In genomic region chr11:74637971-74638790, GRCm38 (mm10) we compare ENCODE assay signal across 8 mouse cellular contexts. TPM values are rescaled to one million over a fixed set of nuclear protein-coding genes. Genes with fewer than 3 reads are reported as not detected.
DNase-seq lines count a peak whose midpoint lies in the region; ATAC-seq lines count a peak whose summit lies in the region.

No protein-coding gene starts in this region.

- ATAC-seq in hindbrain, embryonic 15.5 days (ENCODE audit: low FRiP score, low read depth), result peak; percentile 89
- ATAC-seq in megakaryocyte progenitor cell, adult 5-6 weeks (replicated peaks; ENCODE audit: poor library complexity), result peak; percentile 89

- H3K4me3 ChIP-seq in hindbrain, embryonic 15.5 days, result peak overlapping the region; percentile 64

- peak overlapping the region; percentile 94 for H3K27ac ChIP-seq in hindbrain, embryonic 15.5 days (replicated peaks)

- DNase-seq in adipocyte (ENCODE audit: low spot score), result peak; percentile 91
- DNase-seq in cerebellum, postnatal 36 days, result peak; percentile 81 to 83
- DNase-seq in gastrocnemius, adult 18-20 months (ENCODE audit: low spot score), result peak; percentile 78
- peak; percentile 66 to 74 for DNase-seq in left cerebral cortex, postnatal 14 days (ENCODE audit: low spot score in 2 of 2)
- DNase-seq in right cerebral cortex, postnatal 36 days (ENCODE audit: low spot score in 2 of 2), result peak; percentile 56 to 72
- peak; percentile 80 for DNase-seq in yolk sac, embryonic 10.5 days (ENCODE audit: low spot score)

- intact Hi-C loops in left cerebral cortex, postnatal 14 days (cut with DNase I), result no loop called here

- H3K36me3 ChIP-seq in hindbrain, embryonic 15.5 days, result no peaks in the 10 kb centered on the region

- H3K4me2 ChIP-seq in hindbrain, embryonic 15.5 days, result peak overlapping the region; percentile 92

- no peaks in the 10 kb centered on the region for H3K27me3 ChIP-seq in hindbrain, embryonic 15.5 days

- peaks cover 22% of the 10 kb centered on the region for H3K4me1 ChIP-seq in hindbrain, embryonic 15.5 days (replicated peaks)

- H3K9me3 ChIP-seq in hindbrain, embryonic 15.5 days, result no peaks in the 10 kb centered on the region

- under 1% methylated on average over 80 of the region's 86 CpGs for WGBS in hindbrain, embryonic 15.5 days

- peak overlapping the region; percentile 74 for H3K9ac ChIP-seq in hindbrain, embryonic 15.5 days

RNA-seq across cellular contexts. Expression of gene Cluh, which starts 11.1 kb away (rescaled TPM):
- 10 to 100 TPM; 90.2 to 100.0 TPM for total RNA-seq in gastrocnemius, adult 18-20 months (2021)
- 20.8 and 21.3 TPM in 2 replicates for polyA plus RNA-seq in hindbrain, embryonic 15.5 days (2015; fragmentation: Nextera tagmentation; extraction: Ambion mirVana)
- 10 to 100 TPM; 61.5 to 62.1 TPM for total RNA-seq in left cerebral cortex, postnatal 14 days (2021)
- total RNA-seq in megakaryocyte progenitor cell, adult 5-6 weeks (2015), result 35.5 and 40.7 TPM in 2 replicates
- total RNA-seq in megakaryocyte progenitor cell, adult 5-6 weeks (2017), result 36.4 and 38.3 TPM in 2 replicates

RNA-seq across cellular contexts. Expression of gene Ccdc92b, which starts 18.8 kb away (rescaled TPM):
- total RNA-seq in gastrocnemius, adult 18-20 months (2021), result under 1 TPM; 0.05 TPM
- polyA plus RNA-seq in hindbrain, embryonic 15.5 days (2015; fragmentation: Nextera tagmentation; extraction: Ambion mirVana), result 3.5 and 4.0 TPM in 2 replicates
- 10 to 100 TPM; 23.1 to 23.4 TPM for total RNA-seq in left cerebral cortex, postnatal 14 days (2021)
- total RNA-seq in megakaryocyte progenitor cell, adult 5-6 weeks (2015), result 0.05 TPM in 1 of 2 replicates, not detected in the other
- total RNA-seq in megakaryocyte progenitor cell, adult 5-6 weeks (2017), result 0.10 TPM in 1 of 2 replicates, not detected in the other

RNA-seq across cellular contexts. Expression of gene Rap1gap2, which starts 27.5 kb away (rescaled TPM):
- total RNA-seq in gastrocnemius, adult 18-20 months (2021), result 1 to 10 TPM; 5.1 to 6.7 TPM
- 13.4 and 16.9 TPM in 2 replicates for polyA plus RNA-seq in hindbrain, embryonic 15.5 days (2015; fragmentation: Nextera tagmentation; extraction: Ambion mirVana)
- total RNA-seq in left cerebral cortex, postnatal 14 days (2021), result 100 to 1,000 TPM; 179 to 181 TPM
- total RNA-seq in megakaryocyte progenitor cell, adult 5-6 weeks (2015), result 1.1 and 1.4 TPM in 2 replicates
- 1.3 TPM in 2 replicates for total RNA-seq in megakaryocyte progenitor cell, adult 5-6 weeks (2017)

Comparison
In these comparisons a context has a peak if more than half of its experiments do, and no peak if none do; other contexts are left out.
1. Peak in every context shown above with its lines: DNase-seq, ATAC-seq, H3K4me3 ChIP-seq and H3K27ac ChIP-seq.
2. RNA of gene Ccdc92b, which starts 18.8 kb away (total RNA-seq): 23.1 to 23.4 TPM in left cerebral cortex, postnatal 14 days; 0.05 to 0.10 TPM in megakaryocyte progenitor cell, adult 5-6 weeks and 0.05 TPM in gastrocnemius, adult 18-20 months; every median in the first group is over 10 times any median in the second.
3. RNA of gene Rap1gap2, which starts 27.5 kb away (total RNA-seq): 179 to 181 TPM in left cerebral cortex, postnatal 14 days; 5.1 to 6.7 TPM in gastrocnemius, adult 18-20 months and 1.1 to 1.4 TPM in megakaryocyte progenitor cell, adult 5-6 weeks; every median in the first group is over 10 times any median in the second.